Mouse (Mus musculus) heart, embryonic 15.5 days (tissue): ENCODE results near the gene Actr1b. TPM values are rescaled to one million over a fixed set of nuclear protein-coding genes. Genes with fewer than 3 reads are reported as not detected.

Experiments
- ATAC-seq: fragments of 200-750 bp; cut with Nextera tagmentation; replicated peaks from 2 replicates; pipeline ENCODE4 v1.8.0; 2017; ENCODE audit warnings: low read depth, moderate TSS enrichment; ENCODE audit not compliant: insufficient number of reproducible peaks, insufficient read depth, low FRiP score
- H3K27ac ChIP-seq: fragments of 300-500 bp; sonication (generic); 2 replicates; pipeline ENCODE4 v1.5.1; 2015; ENCODE audit warnings: mild to moderate bottlenecking, inconsistent platforms
- H3K27me3 ChIP-seq: fragments of 300-500 bp; sonication (generic); 2 replicates; pipeline ENCODE4 v1.6.1; 2015; ENCODE audit warnings: inconsistent platforms
- H3K36me3 ChIP-seq: fragments of 300-500 bp; sonication (generic); 2 replicates; pipeline ENCODE4 v1.6.1; 2015; ENCODE audit warnings: mild to moderate bottlenecking, inconsistent platforms
- H3K4me1 ChIP-seq: fragments of 300-500 bp; sonication (generic); replicated peaks from 2 replicates; pipeline ENCODE4 v1.6.1; 2015; ENCODE audit warnings: inconsistent platforms
- H3K4me2 ChIP-seq: fragments of 300-500 bp; sonication (generic); 2 replicates; pipeline ENCODE4 v1.6.1; 2015; ENCODE audit warnings: inconsistent platforms, mild to moderate bottlenecking, moderate library complexity
- H3K4me3 ChIP-seq: fragments of 300-500 bp; sonication (generic); 2 replicates; pipeline ENCODE4 v1.5.1; 2015; ENCODE audit warnings: mild to moderate bottlenecking, inconsistent platforms
- H3K9ac ChIP-seq: fragments of 300-500 bp; sonication (generic); 2 replicates; pipeline ENCODE4 v1.6.1; 2015; ENCODE audit warnings: mild to moderate bottlenecking, inconsistent platforms
- H3K9me3 ChIP-seq: fragments of 300-500 bp; sonication (generic); replicated peaks from 2 replicates; pipeline ENCODE4 v1.6.1; 2016; ENCODE audit warnings: inconsistent platforms
- WGBS: fragments of 180-500 bp; shearing (Covaris S2); methylation state at CpG from one replicate; pipeline ENCODE4 v1.1.7; 2015; ENCODE audit warnings: mixed read lengths; 5-methylcytosine and 5-hydroxymethylcytosine counted together
- polyA plus RNA-seq: library from polyadenylated mRNA; unstranded; fragments of >200 nt; fragmentation: Nextera tagmentation; extraction: Ambion mirVana; gene quantifications from 2 replicates; pipeline ENCODE4 v1.2.1, GENCODE M21; 2015

The Actr1b gene
- 73.4 and 88.4 TPM in 2 replicates for polyA plus RNA-seq

DNA sequence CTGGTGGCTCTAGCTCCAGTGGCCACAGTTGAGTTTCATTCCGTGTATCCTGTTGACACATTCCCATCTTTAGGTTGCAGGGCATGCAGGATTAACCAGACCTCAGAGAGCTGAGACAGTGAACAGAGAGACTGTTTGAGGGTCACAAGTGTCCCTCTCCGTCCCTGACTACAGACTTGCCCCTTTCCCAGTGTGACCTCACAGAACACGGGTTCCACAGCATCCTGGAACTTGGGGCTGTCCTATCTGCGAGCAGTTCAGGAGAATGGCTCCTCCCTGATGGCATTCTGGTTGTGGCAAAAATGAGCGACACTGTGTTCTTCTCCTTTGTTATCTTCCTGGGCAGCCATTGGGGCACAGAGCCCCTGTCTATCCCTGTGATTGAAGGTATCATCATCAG is at the start of gene Actr1b:
Gene Actr1b (minus strand): TSS at position 112 of the 400 bp plus-strand sequence.
- ATAC-seq = no peak
- 76% methylated on average over 5 of the region's 5 CpGs for WGBS

DNA sequence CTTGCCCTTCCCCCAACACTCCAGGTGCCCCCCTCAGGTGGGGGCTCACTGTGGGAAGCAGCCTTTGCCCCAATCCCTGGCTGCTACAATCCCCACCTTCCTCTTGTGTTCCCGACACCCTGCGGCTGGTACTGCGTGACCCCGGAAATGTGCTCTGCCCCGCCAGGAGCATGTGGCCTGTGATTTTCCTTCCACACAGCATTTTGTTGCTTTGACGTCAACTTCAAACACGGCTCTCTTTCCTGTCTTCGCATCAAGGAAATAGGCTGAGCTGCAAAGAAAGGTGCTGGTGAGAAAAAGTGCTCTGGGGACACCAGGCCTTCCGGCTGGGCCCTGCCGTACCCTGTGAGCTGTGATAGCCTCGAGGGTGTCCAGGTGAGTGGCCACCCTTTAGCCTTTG is 47.3 kb upstream of the Actr1b start, which contains the start of gene Zap70:
Gene Zap70 (plus strand): TSS at position 231 of the 400 bp plus-strand sequence.
- no peak within 1 kb of the TSS for H3K9ac ChIP-seq
- H3K27me3 ChIP-seq = no peaks in the 10 kb centered on the region
- H3K4me2 ChIP-seq = no peak within 1 kb of the TSS
- H3K4me1 ChIP-seq = no peaks in the 10 kb centered on the region
- H3K36me3 ChIP-seq = no peaks in the 10 kb centered on the region
- H3K27ac ChIP-seq = no peak within 1 kb of the TSS
- 80% methylated on average over 11 of the region's 11 CpGs for WGBS
- H3K4me3 ChIP-seq = no peak within 1 kb of the TSS
- H3K9me3 ChIP-seq = no peaks in the 10 kb centered on the region
- ATAC-seq = no peak

More for the DNA sequence above, at the start of gene Actr1b:
- Histone ChIP-seq H3K4me3 (no peak within 1 kb of the TSS), H3K9ac (no peak within 1 kb of the TSS), H3K4me1 (no peaks in the 10 kb centered on the region; the same call in 1 of the 2 replicates), H3K36me3 (no peaks in the 10 kb centered on the region), H3K4me2 (no peak within 1 kb of the TSS), H3K27me3 (no peaks in the 10 kb centered on the region), H3K27ac (no peak within 1 kb of the TSS), H3K9me3 (no peaks in the 10 kb centered on the region)

DNA sequence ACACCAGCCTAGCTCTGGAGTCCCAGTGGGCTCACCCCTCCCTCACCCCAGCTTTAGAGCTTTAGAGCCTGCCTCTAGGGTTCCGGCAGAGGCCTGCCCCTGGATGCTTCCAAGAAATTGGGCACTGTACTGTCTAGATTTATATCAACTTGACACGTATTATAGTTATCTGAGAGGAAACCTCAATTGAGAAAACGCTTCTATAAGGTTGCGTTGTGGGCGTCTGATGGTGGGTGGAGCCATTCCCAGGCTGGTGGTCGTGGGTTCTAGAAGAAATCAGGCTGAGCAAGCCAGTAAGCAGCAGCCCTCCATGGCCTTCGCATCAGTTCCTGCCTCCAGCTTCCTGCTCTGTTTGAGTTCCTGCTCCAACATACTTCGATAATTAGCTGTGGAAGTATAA is 46.8 kb upstream of the Actr1b start:
- H3K9ac ChIP-seq = no peak overlapping the region
- H3K9me3 ChIP-seq = no peaks in the 10 kb centered on the region
- no peak for ATAC-seq
- H3K36me3 ChIP-seq = no peaks in the 10 kb centered on the region
- no peaks in the 10 kb centered on the region for H3K4me1 ChIP-seq
- H3K4me2 ChIP-seq = no peak overlapping the region
- no peaks in the 10 kb centered on the region for H3K27me3 ChIP-seq
- H3K4me3 ChIP-seq = no peak overlapping the region
- H3K27ac ChIP-seq = no peak overlapping the region
- 83% methylated on average over 8 of the region's 8 CpGs for whole genome bisulfite sequencing

DNA sequence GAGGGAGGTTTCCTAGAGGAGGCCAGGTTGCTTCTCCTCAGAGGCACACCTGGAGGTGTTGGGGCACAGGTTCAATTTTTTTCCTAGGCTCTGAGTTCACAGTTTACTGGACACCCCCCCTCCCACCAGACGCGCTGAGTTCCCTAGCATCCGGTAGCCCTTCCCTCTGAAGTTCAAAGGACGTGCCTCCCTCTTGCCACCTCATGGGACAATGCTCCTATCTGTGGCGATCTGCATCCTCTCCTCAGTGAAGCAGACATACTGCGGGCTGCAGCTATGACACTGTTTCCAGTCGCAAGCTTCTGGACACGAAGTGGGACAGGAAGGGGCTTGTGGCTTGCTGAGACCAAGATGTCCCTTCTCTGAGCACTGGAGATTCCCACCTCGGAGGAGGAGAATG is 46.2 kb upstream of the Actr1b start:
- Histone ChIP-seq H3K9me3 (no peaks in the 10 kb centered on the region), H3K36me3 (no peaks in the 10 kb centered on the region), H3K4me1 (no peaks in the 10 kb centered on the region), H3K27me3 (no peaks in the 10 kb centered on the region), H3K4me3 (no peak overlapping the region), H3K4me2 (no peak overlapping the region), H3K9ac (no peak overlapping the region), H3K27ac (no peak overlapping the region)
- ATAC-seq = no peak
- 80% methylated on average over 9 of the region's 9 CpGs for WGBS

DNA sequence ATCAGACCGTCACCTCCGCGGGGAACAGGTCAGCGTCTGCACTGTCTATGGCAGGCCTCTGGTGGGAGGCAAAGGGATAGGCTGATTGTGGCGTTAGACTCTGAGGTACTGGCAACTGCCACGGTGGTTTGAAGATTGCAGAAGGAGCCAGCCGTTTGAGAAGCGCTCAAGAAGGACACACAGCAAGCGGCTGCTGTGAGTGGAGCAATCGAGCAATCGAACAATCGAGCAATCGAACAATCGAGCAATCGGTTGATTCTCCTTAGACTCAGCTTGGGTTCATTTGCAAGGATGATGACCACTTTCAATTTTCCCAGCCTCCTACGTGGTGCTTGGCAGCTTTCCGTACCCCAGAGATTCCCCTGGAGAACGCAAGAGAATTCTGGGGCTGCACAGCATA is 44.9 kb upstream of the Actr1b start:
- no peaks in the 10 kb centered on the region for H3K9me3 ChIP-seq
- H3K27ac ChIP-seq = no peak overlapping the region
- no peaks in the 10 kb centered on the region for H3K4me1 ChIP-seq
- H3K4me2 ChIP-seq = no peak overlapping the region
- H3K9ac ChIP-seq = no peak overlapping the region
- WGBS = 82% methylated on average over 18 of the region's 18 CpGs
- H3K27me3 ChIP-seq = no peaks in the 10 kb centered on the region
- H3K36me3 ChIP-seq = no peaks in the 10 kb centered on the region
- no peak for ATAC-seq
- H3K4me3 ChIP-seq = no peak overlapping the region

DNA sequence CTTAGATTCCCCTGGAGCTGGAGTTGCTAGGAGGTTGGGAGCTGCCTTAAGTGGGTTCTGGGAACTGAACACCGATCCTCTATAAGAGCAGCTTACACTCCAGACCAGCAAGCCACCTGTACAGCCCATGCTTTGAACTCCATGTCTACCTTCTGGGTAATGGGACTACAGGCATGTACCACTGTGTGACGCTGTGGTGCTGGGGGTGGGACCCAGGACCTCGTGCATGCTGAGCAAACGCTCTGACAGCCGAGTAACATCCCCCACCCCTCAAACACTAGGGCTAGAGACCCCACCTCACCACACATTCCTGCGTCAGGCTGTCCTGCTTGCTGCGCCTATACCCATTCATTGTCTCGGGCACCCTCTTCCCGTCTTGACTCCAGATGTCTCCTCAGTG is 44.3 kb upstream of the Actr1b start:
- no peaks in the 10 kb centered on the region for H3K9me3 ChIP-seq
- H3K4me2 ChIP-seq = no peak overlapping the region
- no peaks in the 10 kb centered on the region for H3K36me3 ChIP-seq
- H3K27me3 ChIP-seq = no peaks in the 10 kb centered on the region
- no peaks in the 10 kb centered on the region for H3K4me1 ChIP-seq
- no peak for ATAC-seq
- H3K27ac ChIP-seq = no peak overlapping the region
- 82% methylated on average over 9 of the region's 9 CpGs for WGBS
- H3K9ac ChIP-seq = no peak overlapping the region
- no peak overlapping the region for H3K4me3 ChIP-seq

DNA sequence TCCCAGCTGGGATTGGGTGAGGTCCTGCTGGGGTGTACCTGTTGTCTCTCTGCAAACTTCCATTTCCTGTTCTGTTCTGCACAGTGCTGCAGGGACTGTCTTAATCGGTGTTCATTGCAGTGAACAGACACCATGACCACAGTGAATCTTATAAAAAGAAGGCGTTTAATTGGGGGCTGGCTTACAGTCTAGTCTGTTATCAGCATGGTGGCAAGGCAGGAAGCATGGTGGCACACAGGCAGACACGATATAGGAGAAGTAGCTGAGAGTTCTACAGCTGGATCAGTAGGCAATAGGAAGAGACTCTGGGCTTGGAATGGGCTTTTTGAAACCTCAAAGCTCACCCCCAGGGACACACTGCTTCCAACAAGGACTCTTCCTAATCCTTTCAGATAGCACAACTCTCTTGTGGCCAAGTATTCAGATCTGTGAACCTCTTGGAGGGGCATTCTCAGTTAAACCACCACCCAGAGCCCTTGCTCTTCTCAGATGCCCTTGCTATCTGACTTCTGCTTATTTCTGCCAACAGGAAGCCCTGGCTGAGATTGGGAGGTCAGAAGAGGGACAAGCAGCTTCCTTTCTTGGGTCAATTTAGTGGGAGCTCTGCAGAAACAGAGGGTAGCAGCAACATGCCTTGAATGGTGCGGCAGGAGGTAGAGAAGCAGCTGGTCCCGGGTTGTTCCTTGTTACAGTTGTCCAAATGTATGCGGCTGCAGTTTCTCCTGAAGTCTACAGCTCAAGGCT is 39.9 kb upstream of the Actr1b start:
- Histone ChIP-seq H3K27me3 (no peaks in the 10 kb centered on the region), H3K27ac (no peak overlapping the region), H3K9ac (no peak overlapping the region), H3K9me3 (no peaks in the 10 kb centered on the region), H3K4me3 (no peak overlapping the region), H3K4me2 (no peak overlapping the region), H3K4me1 (no peaks in the 10 kb centered on the region), H3K36me3 (no peaks in the 10 kb centered on the region)
- WGBS = 62% methylated on average over 6 of the region's 6 CpGs
- ATAC-seq = no peak

DNA sequence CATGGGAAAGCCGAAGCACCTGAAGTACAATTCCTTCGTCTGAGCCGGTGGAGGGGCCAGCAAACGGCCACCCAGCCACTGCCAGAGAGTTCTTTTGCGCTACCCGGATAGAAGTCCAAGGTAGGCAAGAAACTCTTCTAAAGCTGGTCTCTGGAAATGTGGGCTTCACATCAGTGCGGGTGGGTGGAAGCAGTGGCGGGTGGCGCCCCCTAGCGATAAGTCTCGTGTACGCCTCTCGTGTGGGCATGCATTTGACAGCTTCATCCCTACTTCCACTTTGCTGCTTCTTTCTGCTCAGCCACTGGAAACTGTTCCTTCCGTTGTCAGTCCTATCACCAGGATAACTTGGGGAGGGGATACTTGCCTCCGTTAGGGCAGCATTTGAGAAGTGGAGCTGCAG is 32.2 kb upstream of the Actr1b start:
- no peaks in the 10 kb centered on the region for H3K36me3 ChIP-seq
- H3K27me3 ChIP-seq = peaks cover 16% of the 10 kb centered on the region
- ATAC-seq = no peak
- H3K9ac ChIP-seq = no peak overlapping the region
- no peaks in the 10 kb centered on the region for H3K9me3 ChIP-seq
- WGBS = 43% methylated on average over 15 of the region's 15 CpGs
- no peak overlapping the region for H3K4me3 ChIP-seq
- no peak overlapping the region for H3K4me2 ChIP-seq
- peaks cover 7% of the 10 kb centered on the region; the same call in 1 of the 2 replicates for H3K4me1 ChIP-seq
- H3K27ac ChIP-seq = no peak overlapping the region

DNA sequence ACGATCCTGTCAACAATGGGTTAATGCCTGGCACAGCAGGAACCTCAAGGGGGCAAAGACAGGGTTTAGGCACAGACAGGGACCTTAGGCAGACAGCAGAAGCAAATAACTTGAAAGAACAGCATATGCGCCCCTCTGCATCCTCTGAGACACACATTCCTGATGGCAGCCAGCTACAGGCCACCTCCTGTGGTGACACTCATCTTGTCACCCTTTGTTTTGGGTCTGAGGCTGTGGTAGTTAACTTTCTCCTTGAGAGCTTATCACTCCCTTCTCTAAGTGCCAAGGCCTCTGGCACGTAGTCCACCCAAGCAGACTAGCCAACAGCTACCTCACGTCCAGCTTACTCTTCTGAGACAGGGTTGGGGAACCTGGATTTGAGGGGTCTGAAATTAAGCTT is 31.4 kb upstream of the Actr1b start:
- 42% methylated on average over 4 of the region's 4 CpGs for WGBS
- no peak overlapping the region for H3K4me3 ChIP-seq
- H3K27ac ChIP-seq = no peak overlapping the region
- H3K4me1 ChIP-seq = peaks cover 7% of the 10 kb centered on the region; the same call in 1 of the 2 replicates
- no peaks in the 10 kb centered on the region for H3K36me3 ChIP-seq
- H3K4me2 ChIP-seq = no peak overlapping the region
- ATAC-seq = no peak
- H3K9ac ChIP-seq = no peak overlapping the region
- peaks cover 16% of the 10 kb centered on the region for H3K27me3 ChIP-seq
- H3K9me3 ChIP-seq = no peaks in the 10 kb centered on the region

DNA sequence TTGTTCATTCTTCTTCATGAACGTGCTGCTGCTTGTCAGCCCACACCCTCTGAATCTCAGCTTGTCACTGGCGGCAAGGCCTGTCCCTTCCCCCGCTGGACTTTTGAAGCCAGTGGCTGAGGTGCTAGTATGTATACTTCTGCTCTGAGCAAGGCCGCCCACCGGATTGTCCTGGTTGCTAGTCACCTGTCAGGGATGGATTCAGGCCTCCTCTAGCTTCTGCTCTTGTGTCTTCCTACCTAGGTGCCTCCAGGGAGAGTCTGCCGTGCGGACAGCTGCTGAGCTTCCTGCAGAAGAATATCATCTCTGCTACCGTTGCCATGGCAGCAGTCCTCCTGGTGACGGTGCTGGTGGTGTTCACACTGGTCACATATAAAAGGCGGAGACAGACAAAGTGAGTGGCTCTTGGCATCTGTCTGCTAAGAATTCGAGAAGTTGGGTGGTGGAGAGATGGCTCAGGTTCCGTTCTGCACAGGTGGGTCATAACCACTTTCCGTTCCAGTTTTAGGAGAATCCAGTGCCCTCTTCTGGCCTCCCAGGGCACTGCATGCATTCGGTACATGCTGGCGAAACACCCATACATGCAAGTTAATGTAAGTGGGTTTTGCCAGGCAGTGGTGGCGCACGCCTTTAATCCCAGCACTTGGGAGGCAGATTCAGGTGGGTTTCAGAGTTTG is 30.2 kb upstream of the Actr1b start:
- no peak for ATAC-seq
- WGBS = 27% methylated on average over 17 of the region's 17 CpGs
- Histone ChIP-seq H3K4me3 (0 out of 2 replicates have a peak overlapping the region, but pooled peaks have one; percentile 10), H3K4me1 (peaks cover 7% of the 10 kb centered on the region; the same call in 1 of the 2 replicates), H3K4me2 (peak overlapping the region; percentile 51), H3K27me3 (peaks cover 16% of the 10 kb centered on the region), H3K9me3 (no peaks in the 10 kb centered on the region), H3K9ac (no peak overlapping the region), H3K36me3 (no peaks in the 10 kb centered on the region), H3K27ac (no peak overlapping the region)

DNA sequence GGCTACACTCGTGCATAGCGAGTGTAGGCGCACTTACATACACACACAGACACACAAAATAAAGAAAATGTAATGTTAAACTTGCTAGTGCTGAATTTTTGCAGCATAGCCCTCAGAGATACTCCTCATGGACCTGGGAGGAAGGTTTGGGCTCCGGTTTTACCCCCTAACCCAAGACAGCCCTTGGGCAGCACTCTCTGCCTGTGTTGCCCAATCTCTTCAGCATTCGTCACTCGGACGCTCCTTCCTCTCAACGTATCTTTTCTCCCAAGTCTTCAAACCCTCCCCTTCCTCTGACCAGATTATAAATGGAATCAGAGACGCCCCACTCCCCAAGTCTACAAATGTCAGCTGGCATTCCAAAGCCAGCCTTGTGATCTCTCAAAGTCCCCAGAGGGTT is 28.8 kb upstream of the Actr1b start:
- H3K9me3 ChIP-seq = no peaks in the 10 kb centered on the region
- no peak overlapping the region for H3K4me3 ChIP-seq
- H3K4me1 ChIP-seq = peaks cover 7% of the 10 kb centered on the region; the same call in 1 of the 2 replicates
- no peaks in the 10 kb centered on the region for H3K36me3 ChIP-seq
- 61% methylated on average over 9 of the region's 9 CpGs for WGBS
- ATAC-seq = no peak
- H3K4me2 ChIP-seq = no peak overlapping the region
- H3K27ac ChIP-seq = no peak overlapping the region
- peaks cover 16% of the 10 kb centered on the region for H3K27me3 ChIP-seq
- H3K9ac ChIP-seq = no peak overlapping the region
